Mouse (Mus musculus): Measurements from ENCODE around the gene Lca5l.

Lca5l gene

DNA sequence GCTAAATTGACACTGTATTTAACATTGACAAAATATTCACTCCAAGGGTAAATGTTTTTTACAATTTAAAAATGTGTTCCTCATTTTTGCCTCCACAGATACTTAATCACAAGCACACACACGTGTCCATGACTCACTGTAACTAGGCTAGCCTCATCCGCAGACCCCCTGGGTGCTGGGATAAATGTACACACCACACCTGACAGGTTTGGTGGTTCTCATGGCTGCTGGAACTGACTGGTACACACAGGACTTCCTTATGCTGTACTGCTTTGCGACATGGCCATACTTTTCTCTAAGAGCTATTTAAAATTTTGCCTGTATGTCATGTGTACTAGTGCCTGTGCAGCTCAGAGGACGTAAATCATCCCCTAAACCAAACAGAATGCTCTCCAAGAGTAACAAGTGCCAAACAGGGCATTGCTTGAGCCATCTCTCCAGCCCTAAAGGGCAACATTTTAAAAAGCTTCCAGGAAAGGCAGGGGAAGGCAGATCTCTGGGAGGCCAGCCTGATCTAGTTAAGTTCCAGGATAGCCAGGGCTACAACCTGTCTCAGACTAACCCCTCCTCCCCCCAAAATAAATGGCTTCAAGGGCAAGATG is 71.9 kb downstream of the Lca5l start:
- no peak for DNase-seq (ENCODE audit: extremely low read depth, low read depth, low spot score)

DNA sequence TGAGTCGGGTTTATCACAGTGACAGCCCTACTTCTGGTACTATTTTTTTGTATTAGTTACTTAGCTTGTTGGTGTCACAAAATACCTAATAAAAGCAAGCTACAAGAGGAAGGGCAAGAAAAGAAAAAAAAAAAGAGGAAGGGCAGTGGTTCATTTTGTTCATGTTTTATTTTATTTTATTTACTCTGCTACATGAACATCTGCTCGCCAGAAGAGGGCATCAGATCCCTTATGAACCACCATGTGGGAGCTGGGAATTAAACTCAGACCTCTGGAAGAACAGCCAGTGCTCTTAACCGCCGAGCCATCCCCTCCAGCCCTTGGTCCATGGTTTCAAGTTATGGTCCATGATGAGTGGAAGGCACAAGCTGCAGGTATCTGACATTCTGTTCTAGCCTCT is 77.3 kb downstream of the Lca5l start:
- DNase-seq (ENCODE audit: extremely low read depth, low read depth, low spot score) = no peak

DNA sequence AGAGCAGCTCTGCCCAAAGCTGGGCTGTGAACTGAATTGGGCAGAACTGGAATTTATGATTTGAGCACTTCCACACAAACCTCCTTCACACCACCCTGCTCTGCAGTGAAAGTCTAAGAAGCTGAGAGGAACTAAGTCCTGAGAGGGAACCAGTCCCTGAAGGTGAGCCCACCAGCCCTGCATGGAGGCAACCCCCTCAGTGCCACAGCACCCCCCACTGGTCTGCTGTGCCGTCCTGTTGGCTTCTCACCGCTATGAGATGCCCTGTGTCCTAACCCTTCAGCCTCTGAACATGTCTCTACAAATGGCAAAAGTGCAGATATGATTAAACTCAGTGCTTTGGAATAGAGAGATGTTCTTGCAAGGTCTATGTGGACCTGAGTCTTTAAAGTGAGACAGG is 79.3 kb downstream of the Lca5l start:
- DNase-seq (ENCODE audit: extremely low read depth, low read depth, low spot score) = no peak

DNA sequence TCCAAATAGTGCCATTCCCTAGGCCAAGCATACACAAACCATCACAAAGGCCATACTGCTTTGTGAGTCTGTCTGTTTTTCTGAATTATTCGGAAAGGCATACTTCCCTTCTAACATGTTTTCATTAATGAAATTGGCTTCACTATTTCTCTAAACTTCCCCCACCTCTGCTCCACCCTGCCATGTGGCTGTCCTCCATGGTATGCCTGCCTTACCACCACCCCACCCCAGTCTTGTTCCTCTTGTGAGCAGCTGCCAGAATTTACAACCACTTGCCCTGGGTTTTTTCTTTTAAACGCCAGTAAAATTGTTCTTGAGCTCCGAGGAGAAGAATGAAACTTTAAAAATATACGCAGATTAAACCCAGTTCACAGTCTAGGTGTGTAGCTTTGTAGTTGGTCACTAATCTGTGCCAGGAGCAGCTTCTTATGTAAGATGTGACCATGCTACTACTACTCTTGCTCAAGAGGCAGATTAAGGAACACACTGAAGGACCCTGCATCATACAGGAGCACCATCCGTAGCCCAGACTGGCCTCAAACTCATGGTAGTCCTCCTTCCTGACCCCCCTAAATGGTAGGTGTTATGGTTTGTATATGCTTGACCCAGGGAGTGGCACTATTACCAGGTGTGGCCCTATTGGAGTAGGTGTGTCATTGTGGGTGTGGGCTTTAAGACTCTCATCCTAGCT is 81.3 kb downstream of the Lca5l start:
- no peak for DNase-seq (ENCODE audit: extremely low read depth, low read depth, low spot score)

DNA sequence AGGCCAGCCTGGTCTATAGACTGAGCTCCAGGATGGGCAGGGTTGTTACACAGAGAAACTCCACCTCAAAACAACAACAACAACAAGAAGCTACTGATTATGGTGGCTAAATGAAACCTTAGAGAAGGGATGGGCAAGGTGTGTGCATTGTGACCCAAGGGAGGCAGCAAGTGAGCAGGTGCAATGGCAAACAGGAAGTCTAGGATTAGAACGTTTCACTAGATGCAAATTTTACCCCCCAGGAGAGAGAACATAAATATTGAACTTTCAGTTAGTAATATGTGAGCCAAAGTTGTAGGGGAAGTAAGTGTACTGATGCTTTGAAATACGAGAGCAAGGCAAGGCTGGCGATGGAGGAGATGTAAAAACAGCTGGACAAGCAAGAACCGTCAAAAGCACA is 82.4 kb downstream of the Lca5l start:
- no peak for DNase-seq (ENCODE audit: extremely low read depth, low read depth, low spot score)

Measured in fat pad, adult 2 months (tissue).